Mouse (Mus musculus) lung, embryonic 15.5 days (tissue): ENCODE results near the gene Mvd. TPM values are rescaled to one million over a fixed set of nuclear protein-coding genes. Genes with fewer than 3 reads are reported as not detected.

Experiments
- ATAC-seq: fragments of 200-750 bp; cut with Nextera tagmentation; 2 replicates; pipeline ENCODE4 v1.8.0; 2017; ENCODE audit warnings: moderate number of reproducible peaks, borderline replicate concordance; ENCODE audit not compliant: low FRiP score, low TSS enrichment; ENCODE audit errors: extremely low read depth
- H3K27ac ChIP-seq: fragments of 300-500 bp; sonication (generic); 2 replicates; pipeline ENCODE4 v1.5.1; 2015; ENCODE audit warnings: moderate library complexity, mild to moderate bottlenecking, inconsistent platforms
- H3K27me3 ChIP-seq: fragments of 300-500 bp; sonication (generic); 2 replicates; pipeline ENCODE4 v1.6.1; 2015; ENCODE audit warnings: inconsistent platforms
- H3K36me3 ChIP-seq: fragments of 300-500 bp; sonication (generic); 2 replicates; pipeline ENCODE4 v1.6.1; 2015; ENCODE audit warnings: inconsistent platforms
- H3K4me1 ChIP-seq: fragments of 300-500 bp; sonication (generic); 2 replicates; pipeline ENCODE4 v1.6.1; 2015; ENCODE audit warnings: inconsistent platforms
- H3K4me2 ChIP-seq: fragments of 300-500 bp; sonication (generic); 2 replicates; pipeline ENCODE4 v1.6.1; 2015; ENCODE audit warnings: inconsistent platforms, mild to moderate bottlenecking, moderate library complexity
- H3K4me3 ChIP-seq: fragments of 300-500 bp; sonication (generic); 2 replicates; pipeline ENCODE4 v1.5.1; 2015; ENCODE audit warnings: mild to moderate bottlenecking, inconsistent platforms
- H3K9ac ChIP-seq: fragments of 300-500 bp; sonication (generic); 2 replicates; pipeline ENCODE4 v1.6.1; 2015; ENCODE audit warnings: inconsistent platforms
- H3K9me3 ChIP-seq: fragments of 300-500 bp; sonication (generic); 2 replicates; pipeline ENCODE4 v1.6.1; 2016; ENCODE audit warnings: inconsistent platforms
- WGBS: fragments of 180-500 bp; shearing (Covaris S2); methylation state at CpG from one replicate; pipeline ENCODE4 v1.1.7; 2015; 5-methylcytosine and 5-hydroxymethylcytosine counted together
- polyA plus RNA-seq: library from polyadenylated mRNA; unstranded; fragments of >200 nt; fragmentation: Nextera tagmentation; extraction: Ambion mirVana; gene quantifications from 2 replicates; pipeline ENCODE4 v1.2.1, GENCODE M21; 2015

The Mvd gene
- polyA plus RNA-seq, 1 experiment from 2014 or later = 24.3 TPM

DNA sequence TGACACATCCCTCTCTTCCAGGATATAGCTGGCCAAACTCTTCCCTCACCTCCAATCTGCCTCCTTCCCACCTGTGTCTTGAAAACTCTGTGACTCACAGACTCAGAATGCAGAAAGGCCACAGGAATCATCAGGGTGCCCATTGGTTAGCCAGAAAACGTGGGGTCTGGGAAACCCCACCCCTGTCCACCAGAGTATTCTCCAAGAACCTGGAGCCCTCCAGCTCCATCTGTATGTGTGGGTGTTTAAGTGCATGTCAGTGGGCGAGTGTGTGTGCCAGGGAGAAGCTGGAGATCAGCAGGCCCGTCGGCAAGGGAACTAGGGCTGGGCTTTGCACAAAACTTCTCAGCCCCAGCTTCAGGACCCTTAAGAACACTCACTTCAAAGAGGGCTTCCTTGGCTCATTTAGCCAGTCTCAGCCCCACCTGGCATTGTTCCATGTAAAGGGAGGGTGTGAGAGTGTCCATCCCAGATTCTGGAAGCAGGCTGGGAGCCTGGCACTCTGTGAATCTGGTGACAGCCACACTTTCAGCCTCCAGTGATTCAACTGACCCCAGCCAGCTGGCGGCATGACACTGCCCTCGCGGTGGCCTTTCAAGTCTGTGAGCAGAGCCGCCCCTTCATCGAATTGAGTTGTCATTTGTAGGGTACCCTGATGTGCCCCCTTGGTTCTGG is 23.2 kb downstream of the Mvd start:
- H3K4me2 ChIP-seq = no peak overlapping the region
- 0 out of 2 replicates have a peak, but pooled peaks cover 9% of the 10 kb centered on the region for H3K4me1 ChIP-seq
- no peak overlapping the region for H3K9ac ChIP-seq
- H3K27me3 ChIP-seq = no peaks in the 10 kb centered on the region
- H3K4me3 ChIP-seq = no peak overlapping the region
- WGBS = 47% methylated on average over 9 of the region's 9 CpGs
- no peaks in the 10 kb centered on the region for H3K9me3 ChIP-seq
- peak overlapping the region; percentile 15; the same call in 1 of the 2 replicates for H3K27ac ChIP-seq
- ATAC-seq = peak; percentile 12; the same call in 1 of the 2 replicates
- peaks cover 34% of the 10 kb centered on the region for H3K36me3 ChIP-seq

- Histone ChIP-seq H3K36me3 (peaks cover 78% of the 10 kb centered on the region), H3K27me3 (no peaks in the 10 kb centered on the region), H3K4me3 (no peak overlapping the region), H3K27ac (no peak overlapping the region), H3K4me1 (0 out of 2 replicates have a peak, but pooled peaks cover 9% of the 10 kb centered on the region), H3K9me3 (no peaks in the 10 kb centered on the region), H3K4me2 (no peak overlapping the region), H3K9ac (no peak overlapping the region)
- 79% methylated on average over 6 of the region's 6 CpGs for WGBS
- ATAC-seq = no peak
These were observed 27.7 kb downstream of the Mvd start for GRCm38 (mm10) chr8:122415554-122415953.

DNA sequence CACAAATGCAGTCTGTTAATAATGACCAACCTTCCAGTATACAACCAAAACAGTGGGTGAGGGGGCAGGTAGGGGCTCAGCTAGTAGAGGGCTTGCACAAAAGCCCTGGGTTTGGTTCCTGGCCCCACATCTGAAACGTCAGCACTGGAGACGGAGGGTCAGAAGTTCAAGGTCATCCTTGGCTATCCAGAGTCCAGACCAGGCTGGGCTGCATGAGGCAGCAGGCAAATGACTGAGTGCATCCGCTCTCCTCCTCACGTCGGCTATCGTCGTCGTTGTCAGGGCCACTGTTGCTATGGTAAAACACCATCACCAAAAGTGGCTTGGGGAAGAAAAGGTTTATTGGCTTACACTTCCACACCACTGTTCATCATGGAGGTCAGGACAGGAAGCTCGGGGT is 28.9 kb downstream of the Mvd start:
- H3K4me2 ChIP-seq = no peak overlapping the region
- no peak overlapping the region for H3K27ac ChIP-seq
- 81% methylated on average over 9 of the region's 9 CpGs for WGBS
- no peaks in the 10 kb centered on the region for H3K9me3 ChIP-seq
- H3K4me3 ChIP-seq = no peak overlapping the region
- ATAC-seq = no peak
- H3K9ac ChIP-seq = no peak overlapping the region
- peaks cover 90% of the 10 kb centered on the region for H3K36me3 ChIP-seq
- no peaks in the 10 kb centered on the region for H3K4me1 ChIP-seq
- H3K27me3 ChIP-seq = no peaks in the 10 kb centered on the region

GRCm38 (mm10) chr8:122407678-122408077 is 35.5 kb downstream of the Mvd start:
- no peak for ATAC-seq
- no peak overlapping the region for H3K4me2 ChIP-seq
- no peak overlapping the region for H3K9ac ChIP-seq
- peaks cover 99% of the 10 kb centered on the region for H3K36me3 ChIP-seq
- no peak overlapping the region for H3K4me3 ChIP-seq
- H3K27me3 ChIP-seq = no peaks in the 10 kb centered on the region
- no peak overlapping the region for H3K27ac ChIP-seq
- 89% methylated on average over 7 of the region's 7 CpGs for WGBS
- no peaks in the 10 kb centered on the region for H3K9me3 ChIP-seq
- no peaks in the 10 kb centered on the region for H3K4me1 ChIP-seq

DNA sequence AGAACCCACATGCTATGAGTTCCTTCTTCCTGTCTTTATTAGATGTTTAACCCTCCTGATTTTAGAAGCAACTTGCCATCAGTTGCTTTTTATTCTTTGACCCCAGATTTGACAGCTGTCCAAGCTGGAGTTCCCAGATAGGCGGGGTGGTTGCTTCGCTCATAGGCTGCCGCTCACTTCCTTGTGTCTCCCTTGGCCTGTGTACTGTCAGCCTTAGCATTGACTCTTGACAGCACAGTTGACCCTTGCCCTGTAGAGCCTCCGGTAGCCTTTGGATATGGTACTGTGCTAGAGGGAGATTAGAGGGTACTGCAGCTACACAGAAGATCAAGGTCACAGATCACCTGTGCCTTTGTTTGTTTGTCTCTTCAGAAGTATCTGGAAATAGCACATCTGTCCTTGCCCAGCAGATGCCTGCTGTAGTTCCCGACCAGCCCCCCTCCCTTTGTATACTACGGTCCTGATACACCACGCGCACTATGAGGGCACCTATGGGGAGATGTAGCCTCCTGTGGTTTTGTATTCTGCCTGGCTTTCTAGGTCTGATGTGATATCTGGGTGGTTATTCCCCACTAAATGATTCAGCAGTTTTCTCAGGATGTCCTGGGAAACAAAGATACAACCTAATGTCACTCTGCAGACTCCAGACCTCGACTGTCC is 37.9 kb downstream of the Mvd start:
- Histone ChIP-seq H3K4me3 (no peak overlapping the region), H3K27me3 (no peaks in the 10 kb centered on the region), H3K4me2 (no peak overlapping the region), H3K9me3 (no peaks in the 10 kb centered on the region), H3K4me1 (no peaks in the 10 kb centered on the region), H3K27ac (no peak overlapping the region), H3K36me3 (peaks cover 99% of the 10 kb centered on the region), H3K9ac (no peak overlapping the region)
- ATAC-seq = no peak
- 83% methylated on average over 9 of the region's 9 CpGs for WGBS

DNA sequence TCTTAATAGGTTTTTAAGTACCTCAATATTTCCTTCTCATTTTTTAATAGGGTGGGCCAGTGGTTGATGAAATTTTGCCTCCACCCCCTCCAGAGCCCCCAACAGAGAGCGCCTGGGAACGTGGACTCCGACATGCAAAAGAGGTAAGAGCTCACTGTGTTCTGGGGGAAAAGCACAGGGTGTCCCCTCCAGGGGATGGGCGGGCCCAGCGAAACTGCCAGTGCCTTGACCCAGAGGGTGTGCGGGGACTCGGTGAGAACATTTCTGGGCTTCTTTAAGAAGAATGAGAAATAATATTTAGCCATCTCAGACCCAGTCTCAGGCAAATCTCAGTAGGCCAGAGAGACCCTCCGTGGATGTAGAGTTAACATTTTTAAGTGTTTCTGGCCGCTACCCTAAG is 45.0 kb downstream of the Mvd start:
- H3K4me2 ChIP-seq = no peak overlapping the region
- no peak overlapping the region for H3K9ac ChIP-seq
- peaks cover 83% of the 10 kb centered on the region for H3K36me3 ChIP-seq
- ATAC-seq = no peak
- 95% methylated on average over 9 of the region's 9 CpGs for WGBS
- no peaks in the 10 kb centered on the region for H3K27me3 ChIP-seq
- no peak overlapping the region for H3K4me3 ChIP-seq
- H3K4me1 ChIP-seq = no peaks in the 10 kb centered on the region
- no peak overlapping the region for H3K27ac ChIP-seq
- no peaks in the 10 kb centered on the region for H3K9me3 ChIP-seq

GRCm38 (mm10) chr8:122395291-122395690 is 47.9 kb downstream of the Mvd start:
- no peak overlapping the region for H3K9ac ChIP-seq
- H3K36me3 ChIP-seq = peaks cover 76% of the 10 kb centered on the region
- H3K27ac ChIP-seq = no peak overlapping the region
- no peak overlapping the region for H3K4me3 ChIP-seq
- no peak overlapping the region for H3K4me2 ChIP-seq
- no peaks in the 10 kb centered on the region for H3K4me1 ChIP-seq
- ATAC-seq = no peak
- WGBS = 89% methylated on average over 6 of the region's 6 CpGs
- H3K27me3 ChIP-seq = no peaks in the 10 kb centered on the region
- no peaks in the 10 kb centered on the region for H3K9me3 ChIP-seq

GRCm38 (mm10) chr8:122393717-122394116 is 49.5 kb downstream of the Mvd start:
- Histone ChIP-seq H3K4me2 (no peak overlapping the region), H3K4me1 (no peaks in the 10 kb centered on the region), H3K9me3 (no peaks in the 10 kb centered on the region), H3K4me3 (no peak overlapping the region), H3K36me3 (peaks cover 74% of the 10 kb centered on the region), H3K9ac (no peak overlapping the region), H3K27ac (no peak overlapping the region), H3K27me3 (no peaks in the 10 kb centered on the region)
- no peak for ATAC-seq

DNA sequence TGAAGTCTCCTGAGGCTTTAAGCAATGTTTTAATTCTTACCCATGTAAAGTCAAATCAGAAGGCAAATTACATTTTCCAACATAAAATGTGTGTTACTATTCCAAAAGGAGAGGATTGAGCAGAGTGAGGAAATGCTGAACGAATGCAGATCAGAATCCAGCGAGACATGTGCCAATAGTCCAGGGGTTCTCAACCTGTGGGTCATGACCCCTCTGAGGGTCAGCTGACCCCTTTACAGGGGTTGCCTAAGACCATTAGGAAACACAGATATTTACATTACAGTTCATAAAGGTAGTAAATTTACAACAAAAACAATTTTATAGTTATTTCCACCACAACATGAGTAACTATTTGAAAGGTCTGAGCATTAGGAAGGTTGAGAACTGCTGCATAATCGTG is 52.5 kb downstream of the Mvd start:
- Histone ChIP-seq H3K4me2 (no peak overlapping the region), H3K4me3 (no peak overlapping the region), H3K27ac (no peak overlapping the region), H3K36me3 (peaks cover 87% of the 10 kb centered on the region), H3K27me3 (no peaks in the 10 kb centered on the region), H3K9ac (no peak overlapping the region), H3K4me1 (no peaks in the 10 kb centered on the region), H3K9me3 (no peaks in the 10 kb centered on the region)
- 78% methylated on average over 3 of the region's 3 CpGs for WGBS
- ATAC-seq = no peak

DNA sequence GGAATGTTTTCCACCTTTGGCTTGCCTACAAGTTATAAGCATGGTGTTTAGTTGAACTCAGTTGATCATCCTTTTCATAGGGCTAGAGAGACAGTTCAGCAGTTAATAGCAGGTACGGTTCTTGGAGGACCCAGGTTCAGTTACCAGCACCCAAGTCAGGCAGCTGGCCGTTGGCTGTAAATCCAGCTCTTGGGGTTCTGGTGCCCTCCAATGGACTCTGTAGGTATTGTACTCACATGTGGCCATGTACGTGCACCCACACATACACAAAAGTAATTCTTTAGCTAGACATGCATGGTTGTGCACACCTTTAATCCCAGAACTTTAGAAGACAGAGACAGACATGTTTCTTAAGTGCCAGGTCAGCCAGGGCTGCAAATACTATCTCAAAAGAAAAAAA is 53.9 kb downstream of the Mvd start:
- Histone ChIP-seq H3K9me3 (no peaks in the 10 kb centered on the region), H3K9ac (no peak overlapping the region), H3K27ac (no peak overlapping the region), H3K4me1 (no peaks in the 10 kb centered on the region), H3K4me3 (no peak overlapping the region), H3K36me3 (peaks cover 90% of the 10 kb centered on the region), H3K27me3 (no peaks in the 10 kb centered on the region), H3K4me2 (no peak overlapping the region)
- 88% methylated on average over 3 of the region's 3 CpGs for WGBS
- no peak for ATAC-seq
